Comparison of ENCODE assay signal across 12 mouse cellular contexts in genomic region chr3:148977838-148978237, GRCm38 (mm10). TPM values are rescaled to one million over a fixed set of nuclear protein-coding genes. Genes with fewer than 3 reads are reported as not detected.
DNase-seq lines count a peak whose midpoint lies in the region; ATAC-seq and TF ChIP-seq lines count a peak whose summit lies in the region.
"Had no signal": no experiment of that assay in that cellular context is flagged by ENCODE, and none has a peak within 500 bp of the region (broad histone marks: within the 10 kb centered on the region; RNA-seq: fewer than 3 reads in every experiment).

No protein-coding gene starts in this region.

- no peaks in the 10 kb centered on the region for H3K27me3 ChIP-seq in kidney, adult 2 months (replicated peaks; ENCODE audit: control insufficient read depth, insufficient read depth, low read length)
- H3K27me3 ChIP-seq in embryonic facial prominence, embryonic 14.5 days (replicated peaks; ENCODE audit: control insufficient read depth, insufficient read depth, low read length): no peaks in the 10 kb centered on the region
- H3K27me3 ChIP-seq in midbrain, embryonic 13.5 days: no peaks in the 10 kb centered on the region
- H3K27me3 ChIP-seq in thymus, adult 2 months (ENCODE audit: control insufficient read depth, insufficient read depth, low read length): no peaks in the 10 kb centered on the region

- no peaks in the 10 kb centered on the region for H3K9me3 ChIP-seq in embryonic facial prominence, embryonic 14.5 days (ENCODE audit: control insufficient read depth, low read length)
- H3K9me3 ChIP-seq in midbrain, embryonic 13.5 days: no peaks in the 10 kb centered on the region

- H3K4me3 ChIP-seq in gastrocnemius, adult 2 months: peak overlapping the region; percentile 64
- peak overlapping the region; percentile 26; the same call in 1 of the 2 replicates for H3K4me3 ChIP-seq in kidney, adult 2 months (ENCODE audit: insufficient read depth, low read depth, low read length)
- H3K4me3 ChIP-seq in embryonic facial prominence, embryonic 14.5 days (ENCODE audit: low read depth, low read length): no peak overlapping the region
- H3K4me3 ChIP-seq in midbrain, embryonic 13.5 days (replicated peaks): no peak overlapping the region
- no peak overlapping the region for H3K4me3 ChIP-seq in thymus, adult 2 months (ENCODE audit: control insufficient read depth, insufficient read depth, low read length)

- H3K4me2 ChIP-seq in embryonic facial prominence, embryonic 14.5 days (ENCODE audit: low read depth, low read length): peak overlapping the region; percentile 38
- peak overlapping the region; percentile 62 for H3K4me2 ChIP-seq in midbrain, embryonic 13.5 days (replicated peaks)

- TF ChIP-seq POLR2A in kidney, adult 2 months (IDR thresholded peaks at IDR 0.05; ENCODE audit: low read depth, low read length): no peak
- no peak for TF ChIP-seq POLR2A in thymus, adult 2 months (IDR thresholded peaks at IDR 0.05; ENCODE audit: control insufficient read depth, extremely low read depth, insufficient read depth, low read length, poor library complexity)

- no peaks in the 10 kb centered on the region for H3K36me3 ChIP-seq in kidney, adult 2 months (ENCODE audit: control insufficient read depth, insufficient read depth, low read length)
- no peaks in the 10 kb centered on the region for H3K36me3 ChIP-seq in embryonic facial prominence, embryonic 14.5 days (ENCODE audit: control insufficient read depth, insufficient read depth, low read length)
- no peaks in the 10 kb centered on the region for H3K36me3 ChIP-seq in midbrain, embryonic 13.5 days
- no peaks in the 10 kb centered on the region for H3K36me3 ChIP-seq in thymus, adult 2 months (ENCODE audit: control insufficient read depth, insufficient read depth, low read length)
- H3K36me3 ChIP-seq: G1E had no signal

- WGBS in kidney, adult 2 months: 59% methylated on average over 6 of the region's 6 CpGs
- 76% methylated on average over 6 of the region's 6 CpGs for WGBS in embryonic facial prominence, embryonic 14.5 days
- 67% methylated on average over 6 of the region's 6 CpGs for WGBS in midbrain, embryonic 13.5 days
- 95% methylated on average over 6 of the region's 6 CpGs for WGBS in thymus, adult 2 months

- no peak overlapping the region for H3K9ac ChIP-seq in embryonic facial prominence, embryonic 14.5 days (ENCODE audit: low read depth, low read length)
- H3K9ac ChIP-seq in midbrain, embryonic 13.5 days (replicated peaks): no peak overlapping the region
- H3K9ac ChIP-seq: liver, embryonic 14.5 days had no signal

- H3K27ac ChIP-seq in gastrocnemius, adult 2 months: peak overlapping the region; percentile 62
- H3K27ac ChIP-seq in kidney, adult 2 months (ENCODE audit: insufficient read depth, low read depth, low read length): no peak overlapping the region
- H3K27ac ChIP-seq in embryonic facial prominence, embryonic 14.5 days (replicated peaks; ENCODE audit: low read depth, low read length): no peak overlapping the region
- H3K27ac ChIP-seq in midbrain, embryonic 13.5 days: peak overlapping the region; percentile 56; the same call in 1 of the 2 replicates
- H3K27ac ChIP-seq in thymus, adult 2 months (ENCODE audit: control insufficient read depth, insufficient read depth, low read length): no peak overlapping the region
- H3K27ac ChIP-seq: liver, embryonic 14.5 days had no signal

- H3K4me1 ChIP-seq in kidney, adult 2 months (ENCODE audit: control insufficient read depth, insufficient read depth, low read length): 0 out of 2 replicates have a peak, but pooled peaks cover 3% of the 10 kb centered on the region
- H3K4me1 ChIP-seq in embryonic facial prominence, embryonic 14.5 days (ENCODE audit: control insufficient read depth, insufficient read depth, low read length): peaks cover 34% of the 10 kb centered on the region
- peaks cover 42% of the 10 kb centered on the region for H3K4me1 ChIP-seq in midbrain, embryonic 13.5 days (replicated peaks)
- no peaks in the 10 kb centered on the region for H3K4me1 ChIP-seq in thymus, adult 2 months (replicated peaks; ENCODE audit: control insufficient read depth, insufficient read depth, low read length)

- DNase-seq in gastrocnemius, adult 2 months: no peak
- no peak for DNase-seq in gastrocnemius, postnatal 14 days
- no peak for DNase-seq in kidney, adult 2 months
- DNase-seq in kidney, adult 8-10 months: no peak
- no peak for DNase-seq in embryonic facial prominence, embryonic 14.5 days (ENCODE audit: low spot score)
- DNase-seq in thymus, adult 2 months: no peak
- DNase-seq in adrenal gland, postnatal 4 days (ENCODE audit: low spot score in 2 of 2): no peak
- DNase-seq: spleen, adult 18-20 months had no signal

- TF ChIP-seq CTCF in gastrocnemius, adult 2 months (IDR thresholded peaks at IDR 0.05): no peak
- no peak for TF ChIP-seq CTCF in kidney, adult 2 months (conservative IDR thresholded peaks at IDR 0.05; ENCODE audit: insufficient read depth, insufficient read length, low read depth, low read length)
- TF ChIP-seq CTCF in thymus, adult 2 months (IDR thresholded peaks at IDR 0.05; ENCODE audit: borderline replicate concordance, control insufficient read depth, extremely low read depth, insufficient read depth, low read length, poor library complexity): no peak

- no peak for ATAC-seq in embryonic facial prominence, embryonic 14.5 days (ENCODE audit: low read depth)
- ATAC-seq in midbrain, embryonic 13.5 days: no peak
- ATAC-seq: activated CD4-positive, CD25-positive, alpha-beta regulatory T cell, adult 4 months had no signal

- intact Hi-C loops in gastrocnemius, adult 2 months (cut with DNase I): loop anchor here (5.0 kb wide), 1 partner anchor 71 kb away; no protein-coding TSS in a partner anchor
- intact Hi-C loops in gastrocnemius, postnatal 14 days (cut with DNase I; ENCODE audit: low total_unique reads): no loop called here

RNA-seq across cellular contexts. Expression of gene Adgrl2, which starts 12.5 kb away (rescaled TPM):
- total RNA-seq in gastrocnemius, adult 2 months (2021): 10 to 100 TPM in 1 of 2 experiments, 1 to 10 TPM in 1; 9.6 to 12.0 TPM
- total RNA-seq in gastrocnemius, postnatal 14 days (2021): 10 to 100 TPM; 26.4 to 30.5 TPM
- polyA plus RNA-seq in kidney, adult 2 months (2012; rRNA removed): 22.4 and 25.7 TPM in 2 replicates
- 80.2 and 91.6 TPM in 2 replicates for polyA plus RNA-seq in embryonic facial prominence, embryonic 14.5 days (2014; fragmentation: Nextera tagmentation; extraction: Ambion mirVana)
- 120 and 125 TPM in 2 replicates for polyA plus RNA-seq in midbrain, embryonic 13.5 days (2015; fragmentation: Nextera tagmentation; extraction: Ambion mirVana)
- 7.6 and 9.7 TPM in 2 replicates for polyA plus RNA-seq in thymus, adult 2 months (2012; rRNA removed)
- 100 to 1,000 TPM; 113 to 114 TPM for total RNA-seq in adrenal gland, postnatal 4 days (2021)
- polyA plus RNA-seq: G1E had no signal

Comparison
In these comparisons a context has a peak if more than half of its experiments do, and no peak if none do; other contexts are left out.
1. H3K27ac ChIP-seq: peak in gastrocnemius, adult 2 months (single experiment) and midbrain, embryonic 13.5 days (single experiment); none in kidney, adult 2 months (single experiment), embryonic facial prominence, embryonic 14.5 days (single experiment) and thymus, adult 2 months (single experiment).
2. H3K4me3 ChIP-seq: peak in gastrocnemius, adult 2 months (single experiment) and kidney, adult 2 months (single experiment); none in embryonic facial prominence, embryonic 14.5 days (single experiment), midbrain, embryonic 13.5 days (single experiment) and thymus, adult 2 months (single experiment).